Mouse (Mus musculus) erythroblast, adult 5-6 weeks (primary cell): ENCODE results near the gene Tent5a. TPM values are rescaled to one million over a fixed set of nuclear protein-coding genes. Genes with fewer than 3 reads are reported as not detected.

Experiments
- ATAC-seq: replicated peaks from 2 replicates; pipeline ENCODE4 v1.8.0; 2016; ENCODE audit warnings: moderate number of reproducible peaks, mild to moderate bottlenecking, moderate TSS enrichment, inconsistent platforms; ENCODE audit not compliant: poor library complexity, low FRiP score, severe bottlenecking
- total RNA-seq, 2 experiments: library from RNA; stranded (forward) in 1 of 2; stranded (reverse) in 1 of 2; fragments of 150-400 nt in 1 of 2; fragments of 200-764, 138-1000 nt in 1 of 2; gene quantifications; 2 replicates each; pipeline versions ENCODE4 v1.2.3 to v1.2.4; 2015 to 2017; ENCODE audit warnings: low replicate concordance in 2 of 2

Gene Tent5a
- total RNA-seq, 2 experiments from 2014 or later: 12.2 to 16.3 TPM

GRCm38 (mm10) chr9:85320167-85320951, 6.8 kb downstream of the Tent5a start:
- no peak for ATAC-seq

GRCm38 (mm10) chr9:85316122-85316521, 11.0 kb downstream of the Tent5a start:
- ATAC-seq: no peak

GRCm38 (mm10) chr9:85312473-85312872, 14.7 kb downstream of the Tent5a start, which contains the start of gene Gm11114:
TSS of gene Gm11114 (plus strand) at chr9:85312773.
- no peak for ATAC-seq

GRCm38 (mm10) chr9:85303378-85303777, 23.8 kb downstream of the Tent5a start:
- no peak for ATAC-seq

- ATAC-seq: no peak
Measured at GRCm38 (mm10) chr9:85302849-85303248, 24.3 kb downstream of the Tent5a start.

- no peak for ATAC-seq
Measured at GRCm38 (mm10) chr9:85274114-85274513, 53.0 kb downstream of the Tent5a start.

Other genes with a start within 250 kb of the Tent5a start
- gene Gm11114, start 14.6 kb downstream of the Tent5a start, total RNA-seq (2015; ENCODE audit: low replicate concordance): not detected in 2 replicates
- not detected in 2 replicates for gene Gm11114, start 14.6 kb downstream of the Tent5a start, total RNA-seq (2017; ENCODE audit: low replicate concordance)